Mouse (Mus musculus) common myeloid progenitor, adult 5-6 weeks (primary cell): Measurements from ENCODE around the gene Ets1. TPM values are rescaled to one million over a fixed set of nuclear protein-coding genes. Genes with fewer than 3 reads are reported as not detected.
A peak's percentile ranks its signal among the peaks of the same experiment; 100 is the strongest.

Source experiments
- ATAC-seq: replicated peaks from 2 replicates; pipeline ENCODE4 v1.8.0; 2016; ENCODE audit warnings: low read depth, mild to moderate bottlenecking, moderate TSS enrichment, inconsistent platforms; ENCODE audit not compliant: poor library complexity, severe bottlenecking
- total RNA-seq: library from RNA; stranded (forward); fragments of 200-1000, 187-1606 nt; gene quantifications from 2 replicates; pipeline ENCODE4 v1.2.3, GENCODE M21; 2017

Gene Ets1
- total RNA-seq, 1 experiment from 2014 or later: 8.4 TPM

DNA sequence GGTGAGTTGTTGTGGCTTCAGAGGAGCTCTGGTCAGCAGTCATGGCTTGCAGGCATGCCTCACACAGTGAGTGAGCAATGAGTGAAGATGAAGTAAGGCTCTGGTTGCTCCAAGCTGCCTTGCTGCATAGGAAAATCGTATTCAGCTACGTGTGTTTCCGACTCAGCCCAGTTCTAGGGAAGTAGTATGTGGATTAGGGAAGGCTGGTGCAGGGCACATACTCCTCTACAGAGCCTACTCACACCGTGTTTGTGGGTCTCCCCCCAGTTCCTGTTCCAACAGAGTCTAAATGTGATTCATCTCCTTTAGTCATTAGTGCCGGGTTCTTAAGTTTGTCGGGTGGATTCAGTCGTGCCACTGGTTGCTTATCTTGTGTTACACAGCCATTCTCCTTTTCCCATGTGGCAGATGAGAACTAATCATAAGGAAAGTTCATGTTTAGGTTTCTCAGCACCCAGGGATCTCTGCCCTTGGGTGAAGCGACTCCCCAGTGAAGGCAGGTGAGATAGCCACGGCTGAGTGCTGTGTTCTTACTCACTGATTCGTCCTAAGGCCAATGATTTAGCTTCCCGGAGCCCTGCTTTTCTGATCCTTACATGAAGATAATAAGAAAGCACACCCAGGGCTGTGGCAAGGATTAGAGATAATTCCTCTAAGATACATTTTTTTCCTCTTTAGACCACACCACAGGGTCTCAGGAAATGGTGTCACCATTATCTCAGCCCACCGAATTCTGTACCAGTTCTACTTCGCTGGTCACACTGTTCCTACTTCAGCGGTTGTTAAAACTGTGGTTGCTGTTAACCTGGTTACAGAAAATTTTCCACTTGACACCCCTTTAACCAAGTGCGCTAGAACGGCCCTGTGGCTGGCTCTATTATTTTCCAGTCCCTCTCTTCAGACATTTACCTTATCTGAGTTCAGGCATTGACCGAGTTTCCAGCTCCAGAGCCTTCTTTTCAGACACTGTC lies 74.0 kb downstream of the Ets1 start:
- peak; percentile 57 for ATAC-seq

DNA sequence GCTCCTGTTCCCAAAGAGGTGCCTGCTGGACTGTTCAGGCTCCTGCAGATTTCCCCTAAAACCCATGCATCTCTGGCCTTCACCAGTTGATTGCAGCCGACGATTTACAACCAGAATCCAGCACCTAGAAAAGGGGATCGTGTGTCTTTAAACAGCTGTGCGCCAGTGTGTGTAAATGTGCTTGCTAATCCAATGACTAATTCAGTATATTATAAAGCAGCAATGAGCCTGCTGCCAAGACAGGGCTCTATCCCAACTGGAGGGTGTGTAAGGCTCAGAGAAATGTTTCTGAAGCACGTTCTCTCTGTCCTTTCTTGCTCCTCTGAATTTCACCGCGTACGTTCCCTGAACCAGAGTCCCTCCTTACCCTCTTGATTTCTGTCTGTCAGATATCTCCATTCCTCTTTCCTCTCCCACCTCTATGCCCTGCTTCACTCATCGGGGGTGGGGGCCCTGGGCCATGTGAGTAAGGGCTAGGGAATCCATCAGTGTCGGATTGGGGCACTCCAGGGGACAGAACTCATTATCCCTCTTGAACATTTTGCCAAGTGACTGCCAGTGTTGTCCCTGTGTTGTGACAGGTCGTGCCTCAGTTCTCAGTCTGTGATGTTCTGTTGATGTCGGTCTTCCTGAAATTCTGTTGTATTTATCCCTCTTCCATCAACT lies 75.1 kb downstream of the Ets1 start:
- ATAC-seq: no peak

DNA sequence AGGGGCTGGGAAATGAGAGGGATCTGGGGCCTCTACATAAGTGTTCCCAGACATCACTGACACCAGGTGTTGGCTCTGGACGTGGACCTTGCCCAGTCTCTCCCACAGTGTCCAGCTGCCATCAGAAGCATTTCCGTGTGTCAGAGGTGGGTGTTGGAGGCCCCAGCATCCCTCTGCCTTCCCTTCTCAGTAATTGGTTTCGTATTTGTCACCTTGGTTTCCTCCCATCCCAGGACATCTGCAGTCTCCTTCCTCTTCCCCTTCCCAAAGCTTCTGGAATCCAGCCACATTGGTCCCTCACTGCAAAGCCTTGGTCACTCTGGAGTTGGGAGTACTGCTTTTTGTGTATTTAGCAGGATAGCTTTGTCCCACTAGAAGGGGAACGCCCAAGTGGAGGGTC lies 75.7 kb downstream of the Ets1 start:
- ATAC-seq: no peak

DNA sequence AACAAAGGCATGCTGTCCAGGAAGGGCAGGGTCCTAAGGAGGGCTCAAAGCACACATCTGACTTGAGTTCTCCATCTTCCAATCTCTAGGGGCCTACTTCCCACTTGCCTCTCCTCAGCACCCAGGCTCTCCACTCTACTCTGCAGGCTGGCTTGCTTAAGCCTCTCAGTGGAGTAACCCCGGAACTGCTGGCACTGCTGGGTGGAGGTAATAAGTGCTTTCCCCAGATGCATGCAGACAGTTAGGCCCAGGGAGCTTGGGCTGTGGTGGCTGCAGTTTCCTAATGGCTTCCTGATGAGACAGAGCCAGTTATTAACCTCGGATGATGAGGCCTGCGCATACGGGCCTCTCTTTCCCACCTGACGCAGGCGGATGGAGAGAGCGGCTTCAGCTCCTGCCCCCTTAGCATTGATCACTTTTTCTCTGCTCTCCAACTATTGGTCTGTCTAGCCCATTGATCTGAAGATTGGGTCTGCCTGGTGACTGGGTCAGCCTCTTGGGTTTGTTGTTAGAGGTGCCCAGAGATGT lies 76.4 kb downstream of the Ets1 start:
- ATAC-seq: no peak

DNA sequence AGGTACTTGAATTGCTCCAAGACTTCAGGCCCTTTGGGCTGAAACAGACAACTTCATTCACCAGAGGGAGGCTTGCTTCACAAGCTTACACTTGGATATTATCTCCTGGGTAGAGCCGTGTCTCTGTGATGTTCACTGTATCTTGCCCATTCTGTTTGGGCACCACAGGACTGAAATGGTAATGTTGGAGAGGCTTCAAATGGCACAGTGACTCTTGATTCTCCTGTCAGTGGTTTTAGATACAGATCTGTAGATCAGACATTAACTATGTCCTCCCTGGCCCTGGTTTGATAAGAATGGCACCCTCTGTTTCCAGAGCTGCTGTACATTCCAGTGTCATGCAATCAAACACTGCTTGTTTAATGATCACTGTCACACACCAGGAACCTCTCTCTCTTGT lies 77.1 kb downstream of the Ets1 start:
- ATAC-seq: no peak

DNA sequence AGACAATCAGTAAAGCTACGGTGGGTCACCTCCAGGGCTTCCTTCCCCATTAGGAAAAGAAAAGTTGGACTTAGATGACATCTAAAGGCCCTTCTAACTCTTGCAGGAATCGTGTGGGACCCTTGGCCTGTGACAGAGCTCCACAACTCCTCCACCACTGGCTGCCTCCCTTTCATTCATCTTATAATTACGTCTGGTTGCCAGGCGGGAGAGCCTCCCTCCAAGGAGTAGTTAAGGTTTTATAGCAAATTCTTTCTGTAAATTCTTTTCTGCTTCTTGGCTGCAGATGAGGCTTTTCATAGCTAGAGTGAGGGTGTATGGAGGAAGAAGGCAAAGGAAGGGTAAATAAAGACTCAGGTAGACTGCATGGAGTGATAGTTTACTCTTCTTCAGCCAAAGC lies 77.8 kb downstream of the Ets1 start:
- no peak for ATAC-seq

DNA sequence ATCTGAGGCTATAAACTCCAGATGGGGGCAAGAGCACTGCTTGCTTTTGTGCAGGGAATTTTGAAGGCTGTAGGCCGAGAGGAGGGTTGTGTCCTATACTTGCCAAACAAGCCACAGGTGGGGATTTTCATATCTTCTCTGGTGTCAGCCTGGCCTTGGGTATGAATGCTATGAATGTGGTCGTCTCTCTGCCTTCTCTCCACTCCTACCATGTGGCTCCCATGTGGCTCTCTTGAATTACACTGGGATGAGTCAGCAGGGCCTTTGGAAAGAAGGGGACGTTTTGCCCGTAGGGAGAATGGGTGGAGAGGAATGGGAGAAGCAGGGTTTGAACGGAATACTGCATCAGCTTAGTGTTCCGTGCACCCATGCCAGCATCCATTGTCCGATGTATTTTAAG lies 78.5 kb downstream of the Ets1 start:
- ATAC-seq: no peak

DNA sequence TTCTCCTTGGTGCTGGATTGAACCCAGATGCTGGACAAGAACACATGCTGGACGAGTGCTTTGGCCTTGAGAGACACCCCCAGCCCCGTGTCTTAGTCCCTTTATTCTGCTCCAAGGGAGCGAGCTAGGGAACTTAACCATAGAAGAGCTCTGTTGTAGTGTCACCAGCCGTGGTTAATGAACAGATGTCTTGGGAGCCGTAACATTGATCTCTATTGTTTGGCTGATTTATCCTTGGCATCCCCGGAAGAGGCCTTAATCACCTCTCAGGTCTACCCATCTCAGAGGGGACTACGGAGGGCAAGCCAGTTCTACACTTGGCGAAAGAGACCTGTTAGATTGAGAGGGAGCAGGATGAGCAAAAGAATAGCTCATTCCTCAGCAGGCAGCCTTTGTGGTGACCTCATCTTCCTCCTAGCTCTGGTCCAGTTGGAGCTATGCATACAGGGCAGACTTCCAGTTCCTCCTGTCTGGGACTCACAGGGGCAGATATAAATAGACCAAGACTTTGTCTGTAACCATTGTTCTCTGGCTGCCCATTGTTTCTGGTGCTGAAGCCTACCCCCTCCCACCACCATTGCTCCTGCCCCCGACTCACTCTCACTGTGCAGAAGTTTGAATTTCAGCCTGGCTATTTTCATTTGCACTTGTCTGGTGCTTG lies 79.9 kb downstream of the Ets1 start:
- ATAC-seq: no peak

DNA sequence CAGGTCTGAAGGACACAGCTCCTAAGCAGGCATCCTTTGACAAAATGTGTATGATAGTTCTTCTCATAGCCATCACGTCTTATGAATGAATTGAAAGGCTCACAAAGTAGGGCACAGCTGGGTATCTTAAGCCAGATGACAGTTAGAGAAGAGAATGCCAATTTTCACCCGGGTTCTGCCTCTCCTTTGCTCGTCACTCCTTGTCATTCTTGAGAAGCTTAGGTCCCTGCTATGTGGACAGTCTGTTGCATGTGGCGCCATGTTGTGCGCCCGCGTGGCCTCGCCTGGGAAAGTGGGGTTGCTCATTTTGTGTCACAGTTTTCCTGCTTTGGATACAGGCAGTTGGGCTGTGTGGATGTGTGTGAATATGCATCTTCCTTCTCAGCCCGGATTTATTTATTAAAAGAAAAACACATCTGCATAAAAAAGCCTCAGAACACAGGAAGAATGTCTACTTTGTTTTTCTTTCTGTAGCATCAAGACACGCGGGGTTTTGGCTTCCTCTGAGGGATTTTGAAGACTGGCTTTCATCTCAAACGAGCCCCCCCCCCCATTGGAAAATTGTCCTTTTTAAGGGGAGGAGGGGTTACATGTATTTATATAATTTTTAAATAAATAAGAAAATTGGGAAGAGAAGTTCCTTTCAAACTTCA lies 81.4 kb downstream of the Ets1 start:
- ATAC-seq: no peak

DNA sequence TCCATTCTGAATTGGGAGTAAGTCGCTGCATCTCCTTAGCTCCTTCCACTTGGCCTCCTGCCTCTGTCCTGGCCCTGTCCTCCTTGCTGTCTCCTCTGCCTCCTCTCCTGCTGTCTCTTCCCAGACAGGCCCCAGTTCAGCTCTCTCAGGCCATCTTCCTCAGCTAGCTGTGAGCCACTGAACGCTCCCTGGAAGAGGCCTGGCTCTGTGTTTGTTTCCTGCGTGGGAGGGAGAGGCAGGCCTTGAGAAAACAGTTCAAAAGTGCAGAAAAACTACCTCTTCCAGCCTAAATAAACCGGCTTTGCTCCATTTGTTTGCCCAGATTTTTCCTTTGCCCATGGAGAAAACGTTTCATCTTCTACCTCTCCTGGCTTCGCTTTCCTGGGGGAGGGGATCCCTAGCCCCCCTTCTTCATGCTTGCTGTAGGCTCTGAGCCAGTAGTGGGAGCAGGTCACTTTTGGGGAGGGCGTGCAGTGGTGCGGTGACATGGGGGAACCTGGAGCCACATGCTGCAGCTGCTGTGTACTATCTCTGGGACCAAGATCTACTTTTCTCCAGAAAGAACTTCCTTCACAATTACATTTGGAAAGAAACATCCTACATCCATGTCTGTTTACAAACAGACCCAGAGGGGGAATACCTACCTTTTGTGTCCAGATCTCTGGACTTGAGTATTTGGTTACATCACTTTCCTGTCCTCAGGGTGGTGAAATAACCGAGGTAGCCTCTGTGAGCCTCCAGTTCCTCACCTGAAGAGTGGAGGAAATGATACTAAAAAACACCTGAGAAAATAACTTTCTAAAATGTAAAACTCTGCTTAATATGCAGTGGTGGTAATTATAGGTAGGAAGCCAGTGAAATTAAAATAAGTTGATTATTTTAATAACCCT lies 82.2 kb downstream of the Ets1 start:
- no peak for ATAC-seq

DNA sequence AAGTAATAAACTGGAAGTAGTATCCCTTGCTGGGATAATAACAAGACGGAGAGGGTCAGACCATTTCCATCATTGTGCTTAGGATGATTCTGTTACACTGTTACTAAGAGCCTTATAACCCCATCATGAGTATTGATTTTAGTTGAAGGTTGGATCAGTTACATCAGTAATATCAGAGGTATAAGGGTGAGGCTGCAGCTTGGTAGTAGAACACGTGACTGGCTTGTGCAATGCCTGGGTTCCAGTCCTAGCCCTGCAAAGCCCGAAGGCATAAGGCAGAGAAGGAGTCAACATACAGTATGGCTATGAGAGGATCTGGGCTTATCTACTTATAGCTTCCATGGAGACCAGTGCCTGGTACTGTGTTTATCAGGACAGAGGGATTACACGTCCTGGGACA lies 82.8 kb downstream of the Ets1 start:
- ATAC-seq: no peak

DNA sequence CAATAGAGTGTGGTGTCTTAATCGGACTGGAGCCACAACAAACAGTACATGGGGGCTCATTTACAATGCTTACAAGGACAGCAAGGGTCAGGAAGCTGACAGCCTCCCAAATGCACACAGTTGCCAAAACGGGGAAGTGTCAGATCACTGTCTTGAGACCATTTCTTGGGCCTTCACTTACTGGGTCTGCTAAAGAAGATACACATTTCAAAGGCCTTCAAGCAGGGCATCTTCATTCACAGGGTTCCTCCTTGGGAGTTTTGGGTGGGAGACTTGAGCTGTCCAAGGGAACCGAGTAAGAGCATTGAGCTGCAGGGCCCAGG lies 83.9 kb downstream of the Ets1 start:
- ATAC-seq: peak; percentile 59

DNA sequence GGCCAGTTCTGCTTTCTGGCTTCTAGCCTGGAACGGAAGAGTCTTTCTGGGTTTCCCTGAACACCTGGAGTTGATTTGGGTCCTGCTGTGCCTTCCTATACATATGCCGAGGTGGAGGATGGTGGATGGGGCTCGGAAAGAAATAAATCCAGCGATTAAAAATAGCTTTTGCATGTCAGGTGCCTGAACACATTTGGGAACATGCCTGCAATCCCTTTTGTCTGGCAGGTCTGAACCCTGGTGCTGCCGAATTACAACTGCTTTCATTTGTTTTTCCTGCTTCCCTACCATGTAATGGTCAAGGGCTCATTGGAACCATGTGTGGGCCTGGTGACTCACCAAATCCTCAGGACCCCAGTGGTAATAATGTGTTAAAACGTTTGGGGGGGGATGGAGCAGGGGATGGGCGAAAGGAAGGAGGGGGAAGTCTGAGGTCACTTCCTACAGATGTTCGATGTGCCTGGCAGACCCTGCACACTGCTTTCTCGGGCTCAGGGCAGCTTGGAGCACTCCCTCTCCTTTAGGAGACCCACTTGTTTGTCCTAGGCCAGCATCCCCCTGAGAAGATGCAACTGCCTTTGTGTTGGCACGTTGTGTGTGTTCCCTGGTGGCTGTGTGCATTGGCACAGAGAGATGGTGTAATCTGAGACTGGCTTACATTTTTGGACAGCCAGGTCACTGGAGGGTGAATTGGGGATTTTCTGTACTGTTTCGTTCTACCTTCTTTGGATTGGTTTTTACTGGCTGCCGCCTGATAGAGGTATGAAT lies 84.4 kb downstream of the Ets1 start:
- ATAC-seq: peak; percentile 52

DNA sequence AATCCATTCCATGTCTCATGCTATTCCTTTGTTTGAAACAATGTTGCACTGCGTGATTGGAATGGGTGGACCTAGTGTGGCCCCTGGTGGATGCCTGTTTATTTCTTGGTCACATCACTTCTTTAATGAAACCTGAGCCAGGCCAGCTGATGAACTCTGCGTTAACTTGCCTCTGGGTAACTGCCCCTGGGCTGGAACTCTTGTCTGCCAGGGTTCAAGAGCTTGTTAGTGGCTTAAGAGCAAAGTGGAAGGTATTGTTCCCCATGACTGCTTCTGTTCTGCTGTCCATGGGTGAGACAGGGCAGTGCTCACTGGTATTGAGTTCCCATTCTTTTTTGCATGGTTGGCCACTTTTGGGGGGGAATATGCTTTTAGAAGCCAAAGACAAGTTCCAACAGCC lies 85.1 kb downstream of the Ets1 start:
- no peak for ATAC-seq

DNA sequence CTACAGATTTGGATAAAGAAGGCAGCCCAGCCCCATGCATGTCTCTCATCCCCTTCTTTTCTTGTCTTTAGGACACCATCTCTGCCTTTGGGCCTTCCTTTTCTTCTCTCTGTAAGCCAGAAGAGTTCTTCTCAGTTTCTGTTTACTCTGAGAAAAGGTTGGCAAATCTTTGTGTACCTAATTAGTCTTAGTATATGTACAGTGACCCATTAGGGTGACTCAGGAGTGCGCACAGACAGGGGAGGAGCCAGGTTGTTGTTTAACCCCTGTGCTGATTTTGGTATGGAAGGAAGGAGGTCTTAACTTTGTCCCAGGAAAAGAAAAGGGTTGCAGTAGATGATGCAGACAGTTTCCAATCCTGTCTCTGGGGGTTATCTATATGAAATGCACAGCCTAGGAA lies 86.2 kb downstream of the Ets1 start:
- no peak for ATAC-seq

DNA sequence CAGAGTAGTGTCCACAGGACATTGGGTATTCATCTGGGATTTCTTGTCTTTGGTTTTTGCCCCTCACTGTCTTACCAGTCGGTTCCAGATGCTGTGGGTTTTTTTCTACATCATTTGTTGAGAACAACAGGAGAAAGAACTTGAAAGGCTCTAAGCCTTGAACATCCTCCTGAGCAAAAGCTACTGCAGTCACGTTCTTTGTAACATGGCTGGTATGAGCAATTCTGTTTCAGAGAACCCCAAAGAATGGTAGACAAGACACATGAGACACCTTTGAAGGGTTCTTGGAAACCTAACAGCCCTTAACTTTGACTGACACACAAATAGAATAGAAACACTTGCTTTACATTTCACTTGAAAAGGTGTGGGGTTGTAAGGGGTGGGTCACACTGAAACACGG lies 86.9 kb downstream of the Ets1 start:
- ATAC-seq: no peak

DNA sequence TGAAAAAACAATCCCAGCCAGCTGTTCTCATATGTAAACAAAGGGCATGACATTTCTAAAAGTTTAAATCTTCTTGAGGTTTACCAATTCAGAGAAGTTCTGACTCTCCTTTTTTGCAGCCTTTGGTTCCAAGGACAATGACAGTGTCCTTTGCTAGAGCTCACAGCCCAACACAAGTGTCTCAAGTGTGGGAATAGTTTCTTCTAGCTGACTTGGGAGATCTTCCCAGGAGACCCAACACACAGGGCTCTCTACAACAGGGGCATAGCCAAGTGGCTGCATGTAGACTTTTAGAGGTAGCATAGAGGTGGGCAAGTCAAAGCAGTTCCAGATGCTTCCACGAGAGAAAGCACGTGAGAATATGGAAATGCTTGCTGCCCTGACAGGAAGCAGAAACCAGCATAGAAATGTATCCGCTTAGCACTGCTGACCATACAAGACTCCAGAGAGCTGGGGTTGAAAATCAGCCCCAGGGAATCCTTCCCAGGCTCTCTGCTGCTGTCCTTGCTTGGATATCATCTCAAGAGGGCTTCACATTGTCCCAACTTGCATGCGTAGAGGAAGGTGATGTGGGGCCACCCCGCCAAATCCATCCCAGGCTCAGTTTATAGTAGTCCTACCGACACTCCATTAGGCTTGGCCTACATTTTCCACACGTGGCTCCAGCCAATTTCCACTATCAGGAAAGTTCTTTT lies 88.3 kb downstream of the Ets1 start:
- ATAC-seq: no peak

DNA sequence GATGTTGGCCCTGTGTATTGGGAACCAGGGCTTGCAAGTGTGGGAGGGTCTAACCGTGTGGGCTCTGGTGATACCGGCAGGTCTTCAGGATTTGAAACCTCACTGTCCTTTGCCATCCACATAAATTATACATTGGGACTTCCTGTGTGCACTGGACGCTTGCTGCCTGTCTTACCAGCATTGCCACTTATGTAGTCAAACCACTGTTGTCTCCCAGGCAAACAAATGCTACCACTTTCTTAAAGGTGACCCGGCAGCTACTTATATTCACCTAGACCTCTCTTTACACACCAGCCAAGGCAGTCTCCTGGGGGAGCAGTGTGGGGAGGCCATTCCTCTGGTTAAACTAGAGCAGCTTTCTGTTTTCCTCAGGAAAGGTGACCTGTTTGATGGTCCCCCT lies 89.9 kb downstream of the Ets1 start:
- no peak for ATAC-seq
